Mouse (Mus musculus): ENCODE results near the gene Fam19a3. TPM values are rescaled to one million over a fixed set of nuclear protein-coding genes. Genes with fewer than 3 reads are reported as not detected.

Gene Fam19a3
- polyA plus RNA-seq (2012; rRNA removed; ENCODE audit: low replicate concordance): 1.2 and 2.1 TPM in 2 replicates

GRCm38 (mm10) chr3:104781471-104781903 lies at the start of gene Fam19a3:
TSS of gene Fam19a3 (minus strand) at chr3:104781840.

GRCm38 (mm10) chr3:104817991-104818748 lies 36.5 kb upstream of the Fam19a3 start, which contains the start of gene Mov10:
TSS of gene Mov10 (minus strand) at chr3:104818563.

GRCm38 (mm10) chr3:104788075-104788474 lies 6.4 kb upstream of the Fam19a3 start, which contains the start of gene Rhoc:
TSS of gene Rhoc (plus strand) at chr3:104788375.

GRCm38 (mm10) chr3:104780561-104781420 lies 849 bp downstream of the Fam19a3 start, which contains the start of gene Ppm1j:
TSS of gene Ppm1j (plus strand) at chr3:104781056.

Other genes with a start within 250 kb of the Fam19a3 start
- 22.7 and 25.0 TPM in 2 replicates for gene Slc16a1, start 143.2 kb downstream of the Fam19a3 start, polyA plus RNA-seq (2012; rRNA removed; ENCODE audit: low replicate concordance)
- 125 and 134 TPM in 2 replicates for gene Ppm1j, start 784 bp downstream of the Fam19a3 start, polyA plus RNA-seq (2012; rRNA removed; ENCODE audit: low replicate concordance)
- 176 and 350 TPM in 2 replicates for gene Rhoc, start 6.5 kb upstream of the Fam19a3 start, polyA plus RNA-seq (2012; rRNA removed; ENCODE audit: low replicate concordance)
- gene Mov10, start 36.7 kb upstream of the Fam19a3 start, polyA plus RNA-seq (2012; rRNA removed; ENCODE audit: low replicate concordance): 30.7 and 52.9 TPM in 2 replicates
- 3.0 and 3.4 TPM in 2 replicates for gene St7l, start 82.2 kb upstream of the Fam19a3 start, polyA plus RNA-seq (2012; rRNA removed; ENCODE audit: low replicate concordance)
- gene Capza1, start 82.7 kb upstream of the Fam19a3 start, polyA plus RNA-seq (2012; rRNA removed; ENCODE audit: low replicate concordance): 8.7 TPM in 2 replicates
- 4.9 and 5.5 TPM in 2 replicates for gene Wnt2b, start 180.1 kb upstream of the Fam19a3 start, polyA plus RNA-seq (2012; rRNA removed; ENCODE audit: low replicate concordance)